Mouse (Mus musculus) layer of hippocampus, adult 2 months (tissue): ENCODE data around the gene Gdf5. TPM values are rescaled to one million over a fixed set of nuclear protein-coding genes. Genes with fewer than 3 reads are reported as not detected.

Source experiments
- DNase-seq, 2 experiments: peaks; one replicate each; pipeline ENCODE4 v3.0.0; 2022; ENCODE audit warnings: low spot score in 2 of 2
- H3K27ac ChIP-seq: fragments of 200-600 bp; 2 replicates; pipeline ENCODE4 v1.8.1; 2022
- H3K4me3 ChIP-seq: fragments of 200-600 bp; 2 replicates; pipeline ENCODE4 v1.8.1; 2022; ENCODE audit warnings: mild to moderate bottlenecking
- CTCF ChIP-seq: fragments of 200-600 bp; conservative IDR thresholded peaks from 2 replicates; pipeline ENCODE4 v1.8.1; 2022; ENCODE audit warnings: antibody characterized with exemption, mild to moderate bottlenecking, moderate library complexity
- total RNA-seq, 2 experiments: library from RNA; stranded (reverse); gene quantifications; 2 replicates each; pipeline ENCODE4 v1.2.3; 2021

The Gdf5 gene
- total RNA-seq, 2 experiments from 2014 or later = 0.15 TPM; not detected in 1

- DNase-seq = peak; percentile 86 to 89
- TF ChIP-seq CTCF = no peak; the same call in 1 of the 2 replicates
- Histone ChIP-seq H3K27ac (peak within 1 kb of the TSS; percentile 98), H3K4me3 (peak within 1 kb of the TSS; percentile 78)
Observed at GRCm38 (mm10) chr2:155956134-155957059, 11.2 kb upstream of the Gdf5 start, which contains the start of gene Cep250. Cep250 (plus strand) TSS chr2:155956458.

DNA sequence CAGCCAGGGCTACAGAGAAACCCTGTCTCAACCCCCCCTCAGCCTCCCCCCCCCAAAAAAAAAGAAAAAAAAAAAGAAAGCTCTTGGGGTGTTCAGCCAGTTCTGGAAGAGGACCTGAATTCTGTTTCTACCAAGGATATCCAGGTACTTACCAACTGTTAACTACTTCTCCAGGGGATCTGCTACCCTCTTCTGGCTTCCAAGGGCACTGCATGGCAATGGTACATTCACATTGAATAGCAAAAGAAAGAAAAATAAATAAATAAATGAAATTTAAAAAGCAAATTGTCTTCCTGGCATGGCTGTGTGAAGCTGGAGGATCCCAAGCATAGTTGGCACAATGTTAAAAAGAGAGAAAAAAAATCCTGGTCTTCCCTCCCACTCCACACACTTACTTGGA is 6.8 kb upstream of the Gdf5 start:
- TF ChIP-seq CTCF = peak; percentile 81

DNA sequence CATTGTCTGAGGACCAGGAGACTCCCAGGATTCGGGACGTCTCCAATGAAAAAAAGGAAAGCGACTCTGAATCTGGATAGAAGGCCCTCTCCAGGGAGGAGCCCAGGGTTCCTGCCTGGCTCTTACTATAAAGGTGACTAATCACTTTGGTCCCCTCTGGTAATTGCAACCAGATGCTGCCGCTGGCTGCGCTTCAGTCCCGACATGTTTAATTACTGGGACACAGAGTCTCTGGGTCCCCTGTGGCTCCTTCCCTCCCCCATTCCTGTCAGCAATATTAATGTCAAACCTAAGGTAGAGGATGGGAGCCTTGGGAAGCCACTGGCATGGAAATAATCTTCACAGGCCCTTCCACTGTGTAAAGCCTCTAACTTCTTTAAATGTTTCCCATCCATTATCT is 4.2 kb upstream of the Gdf5 start:
- Histone ChIP-seq H3K4me3 (no peak overlapping the region), H3K27ac (no peak overlapping the region)
- DNase-seq = no peak
- TF ChIP-seq CTCF = no peak

More for the DNA sequence above, 6.8 kb upstream of the Gdf5 start:
- peak in 1 of 2 experiments; percentile 63 for DNase-seq
- Histone ChIP-seq H3K4me3 (no peak overlapping the region), H3K27ac (no peak overlapping the region)

GRCm38 (mm10) chr2:155947390-155948002 is 2.3 kb upstream of the Gdf5 start:
- Histone ChIP-seq H3K4me3 (no peak overlapping the region), H3K27ac (no peak overlapping the region)
- DNase-seq = no peak
- TF ChIP-seq CTCF = no peak

DNA sequence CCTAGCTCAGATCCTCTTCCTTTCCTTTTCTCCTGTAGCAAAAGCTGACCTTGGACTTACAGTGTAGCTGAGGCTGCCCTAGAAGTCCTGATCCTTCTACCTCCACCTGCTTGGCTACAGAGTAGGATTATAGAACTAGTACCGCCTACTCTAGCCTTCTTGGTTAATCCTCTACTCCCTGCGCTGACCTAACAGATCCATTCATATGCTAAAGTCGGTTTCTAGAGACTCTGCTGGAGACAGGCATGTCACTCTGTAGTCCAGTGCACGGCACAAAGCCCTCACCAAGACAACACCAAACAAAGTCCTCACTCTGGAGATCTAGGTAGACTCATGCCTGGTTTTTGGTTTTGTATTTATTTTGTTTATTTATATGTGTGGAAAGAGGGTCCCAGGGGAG is 1.3 kb upstream of the Gdf5 start:
- no peak for TF ChIP-seq CTCF
- no peak overlapping the region for H3K4me3 ChIP-seq
- no peak for DNase-seq
- H3K27ac ChIP-seq = no peak overlapping the region

DNA sequence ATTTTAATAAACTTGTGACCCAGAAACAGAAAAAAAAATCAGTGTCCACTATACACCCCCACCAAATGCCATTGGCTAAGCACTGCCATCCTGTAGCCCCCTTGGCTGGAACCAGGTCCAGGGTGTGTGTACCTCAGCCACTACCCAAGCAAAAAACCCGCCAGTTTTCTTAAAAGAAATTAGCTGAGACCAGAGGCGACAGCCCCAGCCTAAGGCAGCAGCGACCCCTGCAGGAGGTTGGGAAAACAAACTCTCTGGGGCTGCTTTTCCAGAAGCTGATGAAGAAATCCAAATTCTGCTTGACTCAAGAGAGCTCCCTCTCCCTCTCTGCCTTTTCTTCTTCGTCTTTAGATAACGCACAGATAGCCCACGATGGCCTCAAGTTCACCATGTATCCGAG is 902 bp upstream of the Gdf5 start:
- Histone ChIP-seq H3K4me3 (no peak overlapping the region), H3K27ac (no peak overlapping the region)
- TF ChIP-seq CTCF = peak; percentile 94
- DNase-seq = peak; percentile 44 to 78

- Histone ChIP-seq H3K4me3 (no peak overlapping the region), H3K27ac (no peak overlapping the region)
- TF ChIP-seq CTCF = no peak
- DNase-seq = no peak
Observed at GRCm38 (mm10) chr2:155945580-155945979, 413 bp upstream of the Gdf5 start.

GRCm38 (mm10) chr2:155944685-155945084 is 482 bp downstream of the Gdf5 start:
- no peak for TF ChIP-seq CTCF
- DNase-seq = no peak
- no peak overlapping the region for H3K27ac ChIP-seq
- no peak overlapping the region for H3K4me3 ChIP-seq

GRCm38 (mm10) chr2:155943463-155943862 is 1.7 kb downstream of the Gdf5 start:
- no peak for DNase-seq
- Histone ChIP-seq H3K4me3 (no peak overlapping the region), H3K27ac (no peak overlapping the region)
- TF ChIP-seq CTCF = no peak

GRCm38 (mm10) chr2:155941697-155942442 is 3.3 kb downstream of the Gdf5 start:
- no peak for TF ChIP-seq CTCF
- H3K4me3 ChIP-seq = no peak overlapping the region
- DNase-seq = no peak

DNA sequence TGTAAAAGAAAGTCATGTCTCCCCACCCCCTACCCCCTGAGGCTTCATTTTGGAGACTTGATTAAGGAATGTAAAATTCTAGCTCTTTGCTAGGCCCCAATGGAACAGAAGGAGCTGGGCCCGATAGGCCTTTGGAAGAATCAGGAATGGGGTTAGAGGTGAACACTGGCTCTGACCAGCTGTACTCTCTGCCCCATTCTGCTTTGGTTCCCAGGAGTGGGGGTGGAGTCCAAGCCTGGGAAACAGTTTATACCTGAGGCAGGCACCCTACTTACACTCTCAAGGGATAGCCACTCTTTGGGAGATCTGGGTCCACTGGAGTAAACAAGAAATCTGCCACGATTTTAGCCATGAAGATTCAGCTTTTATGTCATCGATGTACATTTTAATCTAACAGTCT is 4.5 kb downstream of the Gdf5 start, which contains the start of gene Gm15557:
Gene Gm15557 (plus strand): TSS at position 48 of the 400 bp plus-strand sequence.
- TF ChIP-seq CTCF = no peak
- H3K27ac ChIP-seq = no peak within 1 kb of the TSS
- no peak within 1 kb of the TSS for H3K4me3 ChIP-seq
- DNase-seq = no peak

More at GRCm38 (mm10) chr2:155941697-155942442, 3.3 kb downstream of the Gdf5 start:
- H3K27ac ChIP-seq = no peak overlapping the region

DNA sequence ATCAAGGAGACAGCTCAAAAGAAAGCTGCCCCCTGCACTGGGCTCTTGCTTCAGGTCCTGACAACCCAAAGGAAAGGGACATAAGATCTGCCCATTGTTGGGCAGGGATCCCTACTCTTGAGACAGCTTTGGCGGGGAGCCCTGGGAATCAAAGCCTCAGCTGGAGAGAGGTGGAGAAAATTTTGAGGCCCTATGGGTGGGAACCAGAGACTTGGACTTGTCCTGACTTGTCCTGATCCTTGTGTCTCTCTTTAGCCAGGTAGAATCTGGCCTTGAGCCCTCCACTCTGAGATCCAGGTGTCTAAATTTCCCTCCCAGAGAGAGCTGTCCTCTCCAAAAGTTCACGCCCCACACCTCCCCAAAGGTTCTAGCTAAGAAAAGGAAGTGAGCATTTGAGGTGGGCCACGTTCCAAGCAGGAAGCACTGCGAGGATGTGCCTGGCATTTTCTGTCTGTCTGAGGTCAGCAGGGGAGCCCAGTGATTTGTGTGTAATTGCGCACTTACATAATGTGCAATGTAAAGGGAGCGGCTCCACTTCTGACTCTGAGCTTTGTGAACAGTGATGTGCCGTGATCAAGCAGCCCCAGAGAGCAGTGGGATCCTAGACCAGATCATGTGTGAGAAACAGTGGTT is 5.2 kb downstream of the Gdf5 start:
- H3K4me3 ChIP-seq = no peak overlapping the region
- no peak for DNase-seq
- TF ChIP-seq CTCF = no peak
- H3K27ac ChIP-seq = no peak overlapping the region
